Mouse (Mus musculus) erythroblast, adult 5-6 weeks (primary cell): Measurements from ENCODE around the gene Nkrf. TPM values are rescaled to one million over a fixed set of nuclear protein-coding genes. Genes with fewer than 3 reads are reported as not detected.
"Not testable (repeated sequence)": the region's sequence is repeated elsewhere in the genome, so short reads cannot be mapped to it uniquely, and the experiment has no call there.

ENCODE experiments used
- ATAC-seq: replicated peaks from 2 replicates; pipeline ENCODE4 v1.8.0; 2016; ENCODE audit warnings: moderate number of reproducible peaks, mild to moderate bottlenecking, moderate TSS enrichment, inconsistent platforms; ENCODE audit not compliant: poor library complexity, low FRiP score, severe bottlenecking
- total RNA-seq, 2 experiments: library from RNA; stranded (forward) in 1 of 2; stranded (reverse) in 1 of 2; fragments of 150-400 nt in 1 of 2; fragments of 200-764, 138-1000 nt in 1 of 2; gene quantifications; 2 replicates each; pipeline versions ENCODE4 v1.2.3 to v1.2.4; 2015 to 2017; ENCODE audit warnings: low replicate concordance in 2 of 2

Gene Nkrf
- total RNA-seq (2015; ENCODE audit: low replicate concordance) (3.1 and 8.5 TPM in 2 replicates), total RNA-seq (2017; ENCODE audit: low replicate concordance) (0.34 and 3.9 TPM in 2 replicates)

GRCm38 (mm10) chrX:36902321-36903114 lies at the start of gene Nkrf:
Gene Nkrf, minus strand, starts transcription at chrX:36902899.
- 0 out of 2 replicates have a peak, but pooled peaks have one; percentile 37 for ATAC-seq

GRCm38 (mm10) chrX:36941106-36941505 lies 38.4 kb upstream of the Nkrf start:
- no peak for ATAC-seq

- no peak for ATAC-seq
These were observed 37.2 kb upstream of the Nkrf start for GRCm38 (mm10) chrX:36939806-36940413.

- ATAC-seq, result no peak
These were observed 32.7 kb upstream of the Nkrf start for GRCm38 (mm10) chrX:36935326-36935966.

GRCm38 (mm10) chrX:36930574-36930973 lies 27.9 kb upstream of the Nkrf start:
- ATAC-seq, result no peak

GRCm38 (mm10) chrX:36929694-36930093 lies 27.0 kb upstream of the Nkrf start:
- no peak for ATAC-seq

- no peak for ATAC-seq
These were observed 26.1 kb upstream of the Nkrf start for GRCm38 (mm10) chrX:36928791-36929190.

GRCm38 (mm10) chrX:36921346-36921745 lies 18.6 kb upstream of the Nkrf start:
- ATAC-seq, result no peak

- no peak for ATAC-seq
These were observed 15.1 kb upstream of the Nkrf start for GRCm38 (mm10) chrX:36917749-36918148.

- ATAC-seq, result peak; percentile 74
These were observed 8.6 kb upstream of the Nkrf start for GRCm38 (mm10) chrX:36911343-36911742.

- ATAC-seq, result no peak
These were observed 3.8 kb upstream of the Nkrf start for GRCm38 (mm10) chrX:36906539-36906938.

- ATAC-seq, result peak; percentile 99
These were observed 543 bp upstream of the Nkrf start for GRCm38 (mm10) chrX:36903115-36903768.

GRCm38 (mm10) chrX:36901655-36902054 lies 1.0 kb downstream of the Nkrf start:
- ATAC-seq, result no peak

- not testable (repeated sequence) for ATAC-seq
These were observed 3.8 kb downstream of the Nkrf start for GRCm38 (mm10) chrX:36898931-36899330.

GRCm38 (mm10) chrX:36884719-36885118 lies 18.0 kb downstream of the Nkrf start:
- no peak for ATAC-seq

- ATAC-seq, result peak; percentile 65
These were observed 28.0 kb downstream of the Nkrf start for GRCm38 (mm10) chrX:36874704-36875128.

- ATAC-seq, result peak; percentile 99
These were observed 28.5 kb downstream of the Nkrf start for GRCm38 (mm10) chrX:36874178-36874696.

- peak; percentile 44 for ATAC-seq
These were observed 28.9 kb downstream of the Nkrf start, which contains the start of the genes Ube2a and C330007P06Rik for GRCm38 (mm10) chrX:36873765-36874164. Gene Ube2a, plus strand, starts transcription at chrX:36873900. Gene C330007P06Rik, minus strand, starts transcription at chrX:36874111.

- no peak for ATAC-seq
These were observed 32.3 kb downstream of the Nkrf start for GRCm38 (mm10) chrX:36870372-36870771.
